Mouse (Mus musculus) C2C12 (cell line): ENCODE results near the gene Shb. TPM values are rescaled to one million over a fixed set of nuclear protein-coding genes. Genes with fewer than 3 reads are reported as not detected.

Experiments used
- H3K27me3 ChIP-seq: one replicate; pipeline ENCODE4 v1.6.1; 2011; ENCODE audit not compliant: control insufficient read depth, insufficient read depth, insufficient read length
- H3K36me3 ChIP-seq: one replicate; pipeline ENCODE4 v1.6.1; 2011; ENCODE audit not compliant: control insufficient read depth, insufficient read depth
- H3K4me3 ChIP-seq: one replicate; pipeline ENCODE4 v1.5.1; 2011; ENCODE audit warnings: mild to moderate bottlenecking, control low read depth; ENCODE audit not compliant: poor library complexity, insufficient read depth, severe bottlenecking
- H3K79me2 ChIP-seq: one replicate; pipeline ENCODE4 v1.6.1; 2011; ENCODE audit not compliant: control insufficient read depth, insufficient read depth
- H3K79me3 ChIP-seq: one replicate; pipeline ENCODE4 v1.6.1; 2011; ENCODE audit warnings: low read depth, control low read depth
- H3ac ChIP-seq: one replicate; pipeline ENCODE3; 2011; ENCODE audit warnings: low read depth; ENCODE audit not compliant: control insufficient read depth, insufficient read length
- CEBPB ChIP-seq: IDR thresholded peaks from one replicate; pipeline ENCODE4 v1.6.1; 2011; ENCODE audit warnings: low read depth, mild to moderate bottlenecking, control low read depth, moderate library complexity
- CTCF ChIP-seq: IDR thresholded peaks from one replicate; pipeline ENCODE4 v1.5.1; 2011; ENCODE audit not compliant: control insufficient read depth, insufficient read depth, insufficient read length
- FOSL1 ChIP-seq: IDR thresholded peaks from one replicate; pipeline ENCODE4 v1.8.0; 2011; ENCODE audit warnings: mild to moderate bottlenecking, low read length; ENCODE audit not compliant: poor library complexity, insufficient read depth, severe bottlenecking
- MAX ChIP-seq: IDR thresholded peaks from one replicate; pipeline ENCODE4 v1.6.1; 2011; ENCODE audit warnings: mild to moderate bottlenecking, control low read depth
- MYOD1 ChIP-seq: IDR thresholded peaks from one replicate; pipeline ENCODE4 v1.6.1; 2011; ENCODE audit warnings: low read depth; ENCODE audit not compliant: control insufficient read depth, insufficient read length
- MYOG ChIP-seq: IDR thresholded peaks from one replicate; pipeline ENCODE4 v1.6.1; 2011; ENCODE audit not compliant: control insufficient read depth, insufficient read length; ENCODE audit errors: extremely low read depth
- USF1 ChIP-seq: IDR thresholded peaks from one replicate; pipeline ENCODE4 v1.6.1; 2011; ENCODE audit warnings: low read depth, mild to moderate bottlenecking, control low read depth, moderate library complexity
- polyA plus RNA-seq: library from polyadenylated mRNA; unstranded; fragments of >200 nt; fragmentation: generic; extraction: Trizol; gene quantifications from one replicate; pipeline ENCODE4 v1.2.1, GENCODE M21; 2012; ENCODE audit warnings: missing spikeins

The Shb gene
- polyA plus RNA-seq, 1 experiment, result 35.1 TPM

GRCm38 (mm10) chr4:45449012-45449411 is 83.3 kb downstream of the Shb start:
- Histone ChIP-seq H3K79me3 (peaks cover 2% of the 10 kb centered on the region), H3ac (no peak overlapping the region), H3K4me3 (no peak overlapping the region), H3K27me3 (no peaks in the 10 kb centered on the region), H3K36me3 (peaks cover 15% of the 10 kb centered on the region), H3K79me2 (peaks cover 17% of the 10 kb centered on the region)
- TF ChIP-seq CTCF (no peak), MYOD1 (no peak), USF1 (no peak)

- Histone ChIP-seq H3K4me3 (no peak overlapping the region), H3K79me2 (peaks cover 11% of the 10 kb centered on the region), H3K36me3 (peaks cover 18% of the 10 kb centered on the region), H3K79me3 (peaks cover 2% of the 10 kb centered on the region), H3ac (no peak overlapping the region), H3K27me3 (no peaks in the 10 kb centered on the region)
- TF ChIP-seq FOSL1 (no peak), USF1 (no peak), MYOD1 (no peak), MAX (no peak), MYOG (no peak), CTCF (no peak)
These were observed 83.8 kb downstream of the Shb start for GRCm38 (mm10) chr4:45448481-45448880.

- Histone ChIP-seq H3ac (no peak overlapping the region), H3K79me3 (no peaks in the 10 kb centered on the region), H3K4me3 (no peak overlapping the region), H3K27me3 (no peaks in the 10 kb centered on the region), H3K36me3 (peaks cover 18% of the 10 kb centered on the region), H3K79me2 (peaks cover under 1% of the 10 kb centered on the region)
- TF ChIP-seq USF1, result no peak
These were observed 85.1 kb downstream of the Shb start for GRCm38 (mm10) chr4:45447196-45447595.

GRCm38 (mm10) chr4:45445235-45445634 is 87.0 kb downstream of the Shb start:
- H3K27me3 ChIP-seq, result no peaks in the 10 kb centered on the region
- H3K79me2 ChIP-seq, result no peaks in the 10 kb centered on the region
- H3K4me3 ChIP-seq, result no peak overlapping the region
- TF ChIP-seq MYOG (no peak), USF1 (no peak), FOSL1 (no peak), MAX (no peak)
- no peak overlapping the region for H3ac ChIP-seq
- H3K79me3 ChIP-seq, result no peaks in the 10 kb centered on the region
- H3K36me3 ChIP-seq, result peaks cover 27% of the 10 kb centered on the region

- Histone ChIP-seq H3K27me3 (no peaks in the 10 kb centered on the region), H3ac (no peak overlapping the region)
- TF ChIP-seq MAX (no peak), CEBPB (no peak)
These were observed 87.5 kb downstream of the Shb start for GRCm38 (mm10) chr4:45444813-45445212.

GRCm38 (mm10) chr4:45443652-45444051 is 88.6 kb downstream of the Shb start:
- H3ac ChIP-seq, result no peak overlapping the region
- TF ChIP-seq MAX (no peak), MYOG (no peak), FOSL1 (no peak), CEBPB (no peak), USF1 (no peak), MYOD1 (no peak), CTCF (no peak)
- H3K4me3 ChIP-seq, result no peak overlapping the region
- peaks cover 30% of the 10 kb centered on the region for H3K36me3 ChIP-seq
- H3K27me3 ChIP-seq, result no peaks in the 10 kb centered on the region
- no peaks in the 10 kb centered on the region for H3K79me3 ChIP-seq
- no peaks in the 10 kb centered on the region for H3K79me2 ChIP-seq

More at GRCm38 (mm10) chr4:45444813-45445212, 87.5 kb downstream of the Shb start:
- Histone ChIP-seq H3K36me3 (peaks cover 30% of the 10 kb centered on the region), H3K79me2 (no peaks in the 10 kb centered on the region), H3K4me3 (no peak overlapping the region), H3K79me3 (no peaks in the 10 kb centered on the region)
